Mouse (Mus musculus) hindbrain, embryonic 13.5 days (tissue): ENCODE measurements around the gene Phf2. TPM values are rescaled to one million over a fixed set of nuclear protein-coding genes. Genes with fewer than 3 reads are reported as not detected.
A peak's percentile ranks its signal among the peaks of the same experiment; 100 is the strongest.

ENCODE experiments used
- ATAC-seq: fragments of 200-750 bp; cut with Nextera tagmentation; 2 replicates; pipeline ENCODE4 v1.8.0; 2017; ENCODE audit warnings: moderate TSS enrichment; ENCODE audit not compliant: low FRiP score
- H3K27ac ChIP-seq: fragments of 300-500 bp; sonication (generic); 2 replicates; pipeline ENCODE4 v1.5.1; 2015; ENCODE audit warnings: inconsistent platforms, mild to moderate bottlenecking, moderate library complexity
- H3K27me3 ChIP-seq: fragments of 300-500 bp; sonication (generic); 2 replicates; pipeline ENCODE4 v1.6.1; 2015; ENCODE audit warnings: mild to moderate bottlenecking, inconsistent platforms
- H3K36me3 ChIP-seq: fragments of 300-500 bp; sonication (generic); 2 replicates; pipeline ENCODE4 v1.6.1; 2015; ENCODE audit warnings: mild to moderate bottlenecking, inconsistent platforms
- H3K4me1 ChIP-seq: fragments of 300-500 bp; sonication (generic); replicated peaks from 2 replicates; pipeline ENCODE4 v1.6.1; 2015; ENCODE audit warnings: inconsistent platforms
- H3K4me2 ChIP-seq: fragments of 300-500 bp; sonication (generic); 2 replicates; pipeline ENCODE4 v1.6.1; 2015; ENCODE audit warnings: inconsistent platforms, mild to moderate bottlenecking, moderate library complexity
- H3K4me3 ChIP-seq: fragments of 300-500 bp; sonication (generic); 2 replicates; pipeline ENCODE4 v1.5.1; 2015; ENCODE audit warnings: mild to moderate bottlenecking, inconsistent platforms
- H3K9ac ChIP-seq: fragments of 300-500 bp; sonication (generic); 2 replicates; pipeline ENCODE4 v1.6.1; 2015; ENCODE audit warnings: mild to moderate bottlenecking, inconsistent platforms
- H3K9me3 ChIP-seq: fragments of 300-500 bp; sonication (generic); 2 replicates; pipeline ENCODE4 v1.6.1; 2016; ENCODE audit warnings: inconsistent platforms
- WGBS: fragments of 180-500 bp; shearing (Covaris S2); methylation state at CpG from one replicate; pipeline ENCODE4 v1.1.7; 2015; 5-methylcytosine and 5-hydroxymethylcytosine counted together
- polyA plus RNA-seq: library from polyadenylated mRNA; unstranded; fragments of >200 nt; fragmentation: Nextera tagmentation; extraction: Ambion mirVana; gene quantifications from 2 replicates; pipeline ENCODE4 v1.2.1, GENCODE M21; 2015

Gene Phf2
- 9.4 and 9.6 TPM in 2 replicates for polyA plus RNA-seq

- Histone ChIP-seq H3K9me3 (no peaks in the 10 kb centered on the region), H3K27me3 (no peaks in the 10 kb centered on the region), H3K4me1 (peaks cover 46% of the 10 kb centered on the region), H3K27ac (peak within 1 kb of the TSS; percentile 86), H3K36me3 (peaks cover 8% of the 10 kb centered on the region; the same call in 1 of the 2 replicates), H3K4me2 (peak within 1 kb of the TSS; percentile 89), H3K9ac (peak within 1 kb of the TSS; percentile 98), H3K4me3 (peak within 1 kb of the TSS; percentile 94)
- ATAC-seq = peak; percentile 44
- under 1% methylated on average over 67 of the region's 117 CpGs for WGBS
These were observed at the start of gene Phf2 for GRCm38 (mm10) chr13:48870771-48871731. TSS of gene Phf2 (minus strand) at chr13:48871119.

- no peak for ATAC-seq
- H3K9me3 ChIP-seq = no peaks in the 10 kb centered on the region
- no peaks in the 10 kb centered on the region for H3K4me1 ChIP-seq
- H3K27ac ChIP-seq = no peak overlapping the region
- WGBS = 90% methylated on average over 7 of the region's 7 CpGs
- H3K36me3 ChIP-seq = peaks cover 49% of the 10 kb centered on the region
- no peak overlapping the region for H3K4me3 ChIP-seq
- H3K4me2 ChIP-seq = no peak overlapping the region
- H3K27me3 ChIP-seq = no peaks in the 10 kb centered on the region
- H3K9ac ChIP-seq = no peak overlapping the region
These were observed 49.0 kb upstream of the Phf2 start for GRCm38 (mm10) chr13:48919756-48920415.

GRCm38 (mm10) chr13:48917113-48917599 lies 46.2 kb upstream of the Phf2 start:
- Histone ChIP-seq H3K4me1 (no peaks in the 10 kb centered on the region), H3K36me3 (peaks cover 67% of the 10 kb centered on the region), H3K27me3 (no peaks in the 10 kb centered on the region), H3K4me2 (no peak overlapping the region), H3K4me3 (no peak overlapping the region), H3K9ac (no peak overlapping the region), H3K9me3 (no peaks in the 10 kb centered on the region), H3K27ac (no peak overlapping the region)
- 98% methylated on average over 3 of the region's 3 CpGs for WGBS
- ATAC-seq = no peak

- 88% methylated on average over 1 of the region's 1 CpGs for WGBS
- no peaks in the 10 kb centered on the region for H3K4me1 ChIP-seq
- ATAC-seq = no peak
- no peak overlapping the region for H3K4me2 ChIP-seq
- H3K9ac ChIP-seq = no peak overlapping the region
- no peaks in the 10 kb centered on the region for H3K9me3 ChIP-seq
- H3K27ac ChIP-seq = no peak overlapping the region
- H3K36me3 ChIP-seq = peaks cover 57% of the 10 kb centered on the region
- no peaks in the 10 kb centered on the region for H3K27me3 ChIP-seq
- no peak overlapping the region for H3K4me3 ChIP-seq
These were observed 42.8 kb upstream of the Phf2 start for GRCm38 (mm10) chr13:48913680-48914079.

GRCm38 (mm10) chr13:48913141-48913540 lies 42.2 kb upstream of the Phf2 start:
- H3K27ac ChIP-seq = no peak overlapping the region
- H3K4me3 ChIP-seq = no peak overlapping the region
- no peak overlapping the region for H3K9ac ChIP-seq
- no peaks in the 10 kb centered on the region for H3K27me3 ChIP-seq
- 94% methylated on average over 3 of the region's 3 CpGs for WGBS
- ATAC-seq = no peak
- H3K4me2 ChIP-seq = no peak overlapping the region
- H3K36me3 ChIP-seq = peaks cover 62% of the 10 kb centered on the region
- no peaks in the 10 kb centered on the region for H3K4me1 ChIP-seq
- no peaks in the 10 kb centered on the region for H3K9me3 ChIP-seq

GRCm38 (mm10) chr13:48911426-48911825 lies 40.5 kb upstream of the Phf2 start:
- H3K4me1 ChIP-seq = no peaks in the 10 kb centered on the region
- no peaks in the 10 kb centered on the region for H3K9me3 ChIP-seq
- H3K27ac ChIP-seq = no peak overlapping the region
- no peaks in the 10 kb centered on the region for H3K27me3 ChIP-seq
- no peak overlapping the region for H3K9ac ChIP-seq
- WGBS = 90% methylated on average over 7 of the region's 7 CpGs
- no peak overlapping the region for H3K4me3 ChIP-seq
- no peak for ATAC-seq
- no peak overlapping the region for H3K4me2 ChIP-seq
- H3K36me3 ChIP-seq = peaks cover 58% of the 10 kb centered on the region

- H3K4me1 ChIP-seq = no peaks in the 10 kb centered on the region
- no peak overlapping the region for H3K9ac ChIP-seq
- peaks cover 64% of the 10 kb centered on the region for H3K36me3 ChIP-seq
- H3K9me3 ChIP-seq = no peaks in the 10 kb centered on the region
- no peaks in the 10 kb centered on the region for H3K27me3 ChIP-seq
- H3K27ac ChIP-seq = no peak overlapping the region
- H3K4me2 ChIP-seq = no peak overlapping the region
- 80% methylated on average over 2 of the region's 2 CpGs for WGBS
- H3K4me3 ChIP-seq = no peak overlapping the region
- no peak for ATAC-seq
These were observed 34.5 kb upstream of the Phf2 start for GRCm38 (mm10) chr13:48905458-48905857.

GRCm38 (mm10) chr13:48895376-48895775 lies 24.5 kb upstream of the Phf2 start:
- no peak for ATAC-seq
- WGBS = 80% methylated on average over 5 of the region's 5 CpGs
- Histone ChIP-seq H3K27me3 (no peaks in the 10 kb centered on the region), H3K36me3 (peaks cover 62% of the 10 kb centered on the region), H3K27ac (peak overlapping the region; percentile 42; the same call in 1 of the 2 replicates), H3K9ac (no peak overlapping the region), H3K9me3 (no peaks in the 10 kb centered on the region), H3K4me1 (peaks cover 5% of the 10 kb centered on the region; the same call in 1 of the 2 replicates), H3K4me3 (no peak overlapping the region), H3K4me2 (no peak overlapping the region)

GRCm38 (mm10) chr13:48890260-48890960 lies 19.5 kb upstream of the Phf2 start:
- H3K9me3 ChIP-seq = no peaks in the 10 kb centered on the region
- H3K36me3 ChIP-seq = peaks cover 78% of the 10 kb centered on the region
- WGBS = 87% methylated on average over 4 of the region's 4 CpGs
- ATAC-seq = no peak
- H3K4me3 ChIP-seq = no peak overlapping the region
- H3K9ac ChIP-seq = no peak overlapping the region
- H3K4me1 ChIP-seq = peaks cover 4% of the 10 kb centered on the region; the same call in 1 of the 2 replicates
- no peak overlapping the region for H3K27ac ChIP-seq
- H3K4me2 ChIP-seq = no peak overlapping the region
- no peaks in the 10 kb centered on the region for H3K27me3 ChIP-seq

GRCm38 (mm10) chr13:48878534-48878933 lies 7.6 kb upstream of the Phf2 start:
- Histone ChIP-seq H3K4me3 (peak overlapping the region; percentile 43), H3K9ac (peak overlapping the region; percentile 79), H3K27ac (peak overlapping the region; percentile 94), H3K9me3 (no peaks in the 10 kb centered on the region), H3K27me3 (no peaks in the 10 kb centered on the region), H3K4me2 (peak overlapping the region; percentile 71), H3K36me3 (peaks cover 35% of the 10 kb centered on the region), H3K4me1 (peaks cover 10% of the 10 kb centered on the region)
- WGBS = under 1% methylated on average over 36 of the region's 36 CpGs
- peak; percentile 99 for ATAC-seq

GRCm38 (mm10) chr13:48877805-48878204 lies 6.9 kb upstream of the Phf2 start:
- peak overlapping the region; percentile 94 for H3K27ac ChIP-seq
- H3K27me3 ChIP-seq = no peaks in the 10 kb centered on the region
- H3K9ac ChIP-seq = peak overlapping the region; percentile 79
- ATAC-seq = no peak
- peaks cover 14% of the 10 kb centered on the region for H3K4me1 ChIP-seq
- H3K4me3 ChIP-seq = peak overlapping the region; percentile 43
- H3K9me3 ChIP-seq = no peaks in the 10 kb centered on the region
- H3K36me3 ChIP-seq = peaks cover 31% of the 10 kb centered on the region
- H3K4me2 ChIP-seq = peak overlapping the region; percentile 71

GRCm38 (mm10) chr13:48872726-48873125 lies 1.8 kb upstream of the Phf2 start:
- Histone ChIP-seq H3K4me1 (peaks cover 41% of the 10 kb centered on the region), H3K27ac (no peak overlapping the region), H3K4me2 (no peak overlapping the region), H3K27me3 (no peaks in the 10 kb centered on the region), H3K4me3 (no peak overlapping the region), H3K36me3 (peaks cover 8% of the 10 kb centered on the region; the same call in 1 of the 2 replicates), H3K9me3 (no peaks in the 10 kb centered on the region), H3K9ac (peak overlapping the region; percentile 96; the same call in 1 of the 2 replicates)
- WGBS = 88% methylated on average over 5 of the region's 5 CpGs
- no peak for ATAC-seq
